Mouse (Mus musculus) midbrain, postnatal 0 days (tissue): ENCODE measurements around the gene Gpx3. TPM values are rescaled to one million over a fixed set of nuclear protein-coding genes. Genes with fewer than 3 reads are reported as not detected.
"Not testable (repeated sequence)": the region's sequence is repeated elsewhere in the genome, so short reads cannot be mapped to it uniquely, and the experiment has no call there.

Experiments
- ATAC-seq: fragments of 200-750 bp; cut with Nextera tagmentation; 2 replicates; pipeline ENCODE4 v1.8.0; 2017; ENCODE audit warnings: moderate number of reproducible peaks, mild to moderate bottlenecking, moderate TSS enrichment, moderate library complexity; ENCODE audit not compliant: low FRiP score
- DNase-seq: peaks from one replicate; pipeline ENCODE4 v3.0.0-alpha.2; 2015; ENCODE audit warnings: low spot score
- H3K27ac ChIP-seq: fragments of 300-500 bp; sonication (generic); 2 replicates; pipeline ENCODE4 v1.5.1; 2014; ENCODE audit warnings: low read depth, mild to moderate bottlenecking, low read length, mixed read lengths
- H3K27me3 ChIP-seq: fragments of 300-500 bp; sonication (generic); 2 replicates; pipeline ENCODE4 v1.6.1; 2014; ENCODE audit warnings: low read length, control low read depth, mixed read lengths; ENCODE audit not compliant: insufficient read depth
- H3K36me3 ChIP-seq: fragments of 300-500 bp; sonication (generic); 2 replicates; pipeline ENCODE4 v1.6.1; 2014; ENCODE audit warnings: low read length, control low read depth, mixed read lengths; ENCODE audit not compliant: insufficient read depth
- H3K4me1 ChIP-seq: fragments of 300-500 bp; sonication (generic); 2 replicates; pipeline ENCODE4 v1.6.1; 2014; ENCODE audit warnings: mild to moderate bottlenecking, control low read depth, antibody characterized with exemption, low read length, mixed read lengths; ENCODE audit not compliant: insufficient read depth
- H3K4me2 ChIP-seq: fragments of 300-500 bp; sonication (generic); 2 replicates; pipeline ENCODE4 v1.6.1; 2014; ENCODE audit warnings: low read depth, mild to moderate bottlenecking, low read length, mixed read lengths; ENCODE audit not compliant: poor library complexity, severe bottlenecking
- H3K4me3 ChIP-seq: fragments of 300-500 bp; sonication (generic); 2 replicates; pipeline ENCODE4 v1.5.1; 2014; ENCODE audit warnings: low read depth, mild to moderate bottlenecking, low read length, moderate library complexity
- H3K9ac ChIP-seq: fragments of 300-500 bp; sonication (generic); replicated peaks from 2 replicates; pipeline ENCODE4 v1.6.1; 2014; ENCODE audit warnings: mild to moderate bottlenecking, low read length, moderate library complexity, mixed read lengths; ENCODE audit not compliant: poor library complexity, severe bottlenecking
- H3K9me3 ChIP-seq: fragments of 300-500 bp; sonication (generic); 2 replicates; pipeline ENCODE4 v1.6.1; 2016; ENCODE audit warnings: low read length, control low read depth
- CTCF ChIP-seq: IDR thresholded peaks from 2 replicates; pipeline ENCODE4 v1.5.1; 2016; ENCODE audit warnings: antibody characterized with exemption, mild to moderate bottlenecking
- WGBS: fragments of 180-500 bp; shearing (Covaris S2); extraction: QIAGEN DNeasy Blood & Tissue Kit; methylation state at CpG from one replicate; pipeline ENCODE4 v1.1.7; 2014; 5-methylcytosine and 5-hydroxymethylcytosine counted together
- polyA plus RNA-seq: library from polyadenylated mRNA; unstranded; fragments of >200 nt; fragmentation: Nextera tagmentation; extraction: Ambion mirVana; gene quantifications from 2 replicates; pipeline ENCODE4 v1.2.1, GENCODE M21; 2015
- total RNA-seq: library from RNA; depleted of rRNA; stranded (reverse); fragments of >200 nt; gene quantifications from 2 replicates; pipeline ENCODE4 v1.2.3, GENCODE M21; 2014; rRNA removed

Gpx3 gene
- total RNA-seq (14.6 and 23.1 TPM in 2 replicates), polyA plus RNA-seq (69.3 and 70.3 TPM in 2 replicates)

DNA sequence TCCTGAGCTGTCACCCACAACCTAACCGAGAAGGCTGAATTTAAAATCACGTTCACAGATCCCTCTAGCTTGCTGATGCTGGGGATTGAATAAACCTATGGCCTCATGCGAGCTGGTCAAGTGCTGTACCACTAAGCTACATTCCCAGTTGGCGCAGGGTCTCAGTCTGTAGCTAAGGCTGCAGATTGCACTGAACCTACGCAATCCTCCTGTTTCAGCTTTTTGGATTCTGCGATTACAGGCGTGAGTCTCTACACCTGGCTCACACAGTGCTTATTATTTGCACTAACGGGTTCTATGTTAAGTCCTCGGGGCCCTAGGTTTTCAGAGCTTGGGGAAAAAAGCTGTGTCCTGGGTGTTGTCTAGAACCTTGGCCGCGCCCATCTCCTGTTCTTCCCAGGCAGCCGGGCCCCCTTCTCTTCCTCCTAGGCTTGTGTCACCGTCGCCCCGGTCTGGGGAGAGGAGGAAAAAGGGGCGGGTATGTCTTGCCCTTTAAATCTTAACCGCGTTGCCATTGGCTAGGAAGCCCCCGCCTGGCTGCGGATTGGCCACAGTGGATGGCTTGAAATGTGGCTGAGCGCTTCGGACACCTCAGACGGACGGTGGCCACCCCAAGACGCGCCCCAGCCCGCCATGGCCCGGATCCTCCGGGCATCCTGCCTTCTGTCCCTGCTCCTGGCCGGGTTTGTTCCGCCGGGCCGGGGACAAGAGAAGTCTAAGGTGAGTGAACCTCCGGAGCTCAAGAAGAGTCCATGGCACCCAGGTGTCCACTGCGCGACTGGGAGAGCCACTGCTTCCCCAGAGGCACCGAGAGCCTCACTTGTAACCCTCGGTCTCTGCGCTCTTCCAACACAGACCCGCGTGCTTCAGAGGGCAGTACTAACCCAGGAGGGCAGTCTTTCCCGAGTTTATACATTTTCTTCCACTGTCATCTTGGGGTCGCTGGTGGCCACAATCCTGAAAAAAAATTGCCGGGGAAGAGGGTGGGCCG, at the start of gene Gpx3:
Gpx3 (plus strand) TSS at position 121 of the 991 bp plus-strand sequence.
- no peak for TF ChIP-seq CTCF
- H3K9me3 ChIP-seq = no peaks in the 10 kb centered on the region
- H3K9ac ChIP-seq = peak within 1 kb of the TSS; percentile 44
- ATAC-seq (peak; percentile 89), DNase-seq (peak; percentile 75)
- 11% methylated on average over 44 of the region's 45 CpGs for whole genome bisulfite sequencing
- peak within 1 kb of the TSS; percentile 48 for H3K4me3 ChIP-seq
- H3K27me3 ChIP-seq = no peaks in the 10 kb centered on the region
- H3K4me2 ChIP-seq = peak within 1 kb of the TSS; percentile 95
- no peak within 1 kb of the TSS for H3K27ac ChIP-seq
- no peaks in the 10 kb centered on the region for H3K36me3 ChIP-seq
- peaks cover 2% of the 10 kb centered on the region; the same call in 1 of the 2 replicates for H3K4me1 ChIP-seq

GRCm38 (mm10) chr11:54858880-54859279, 43.4 kb upstream of the Gpx3 start:
- not testable (repeated sequence) for H3K27me3 ChIP-seq, ATAC-seq, DNase-seq, H3K4me3 ChIP-seq, H3K27ac ChIP-seq, H3K9me3 ChIP-seq, H3K4me2 ChIP-seq, H3K36me3 ChIP-seq, H3K4me1 ChIP-seq, H3K9ac ChIP-seq
- WGBS = 96% methylated on average over 11 of the region's 12 CpGs

DNA sequence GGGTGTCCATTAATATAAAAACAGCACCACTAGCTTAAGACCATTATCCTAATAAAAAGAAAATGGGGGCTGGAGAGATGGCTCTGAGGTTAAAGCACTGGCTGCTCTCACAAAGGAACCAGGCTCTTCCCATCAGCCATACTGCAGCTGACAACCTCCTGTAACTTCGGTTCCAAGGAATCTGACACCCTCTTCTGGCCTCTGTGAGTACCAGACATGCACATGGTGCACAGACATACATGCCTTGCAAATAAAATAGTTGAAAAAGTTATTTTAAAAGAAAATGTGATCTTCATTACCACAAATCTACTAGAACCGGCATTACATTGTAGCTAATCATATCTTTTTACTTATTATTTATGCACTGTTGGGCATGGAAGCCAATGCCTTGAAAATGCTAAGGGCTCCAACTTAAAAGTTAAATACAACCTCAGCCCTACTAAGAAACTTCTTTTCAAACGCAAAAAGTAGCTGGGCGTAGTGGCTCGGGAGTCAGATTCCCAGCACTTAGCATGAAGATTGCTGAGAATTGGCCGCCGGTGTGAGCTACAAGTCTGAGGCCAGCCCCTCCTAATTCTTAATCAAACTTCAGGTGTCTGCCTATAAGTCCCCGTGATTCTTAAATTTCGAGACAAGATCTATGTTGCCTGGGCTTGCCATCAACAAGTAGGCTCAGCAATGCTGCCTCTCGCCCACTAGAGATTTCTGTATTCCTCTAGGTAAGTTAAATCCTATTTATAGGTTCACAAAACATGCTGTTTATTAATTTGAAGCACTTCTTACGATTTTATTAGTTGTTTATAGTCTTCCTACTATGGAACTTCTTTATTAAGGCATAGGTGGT, 42.7 kb upstream of the Gpx3 start:
- DNase-seq (peak; percentile 74), ATAC-seq (no peak)
- Histone ChIP-seq H3K9me3 (no peaks in the 10 kb centered on the region), H3K36me3 (no peaks in the 10 kb centered on the region), H3K4me2 (peak overlapping the region; percentile 69), H3K27me3 (no peaks in the 10 kb centered on the region), H3K4me3 (peak overlapping the region; percentile 48), H3K9ac (peak overlapping the region; percentile 71), H3K4me1 (no peaks in the 10 kb centered on the region), H3K27ac (peak overlapping the region; percentile 85)
- TF ChIP-seq CTCF = peak; percentile 72
- 24% methylated on average over 11 of the region's 11 CpGs for WGBS

DNA sequence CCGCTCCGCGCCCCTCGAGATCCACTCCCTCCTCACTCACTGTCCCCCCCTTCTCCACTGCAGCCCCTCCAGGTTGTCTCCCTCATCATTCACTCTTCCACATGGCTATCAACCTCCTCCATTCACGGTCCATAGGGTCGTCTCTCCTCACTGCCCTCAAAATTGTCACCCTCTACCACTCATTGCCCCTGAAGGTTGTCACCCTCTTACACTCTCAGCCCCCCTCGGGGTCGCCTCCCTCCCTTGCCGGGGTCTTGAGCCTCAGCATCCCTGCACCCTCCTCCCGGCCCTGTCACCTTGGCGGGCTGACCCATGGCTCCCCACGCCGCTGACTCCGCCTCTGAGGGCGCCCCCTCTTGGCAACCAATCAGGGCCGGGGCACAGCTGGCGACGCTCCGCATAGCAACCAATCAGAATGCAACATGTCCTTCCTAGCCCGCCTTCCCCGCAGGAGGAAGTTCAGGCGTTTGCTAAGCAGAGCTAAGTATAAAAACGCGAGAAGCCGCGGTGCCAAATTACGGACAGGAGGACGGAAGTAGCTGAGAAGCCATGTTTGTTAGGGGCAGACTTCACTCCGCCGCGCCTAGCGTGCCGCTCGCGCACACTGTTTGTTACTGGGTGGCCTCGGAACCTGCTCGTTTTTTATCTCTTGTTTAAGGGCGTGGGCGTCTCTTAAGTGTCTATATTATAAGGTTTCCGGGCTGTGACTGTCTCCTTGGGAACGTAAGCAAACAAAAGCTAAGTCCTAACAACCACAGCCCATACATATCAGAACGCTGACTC, 41.8 kb upstream of the Gpx3 start, which contains the start of gene Lyrm7:
Lyrm7 (minus strand) TSS at position 661 of the 783 bp plus-strand sequence.
- DNase-seq = peak; percentile 99
- peak; percentile 58 for TF ChIP-seq CTCF
- Histone ChIP-seq H3K9me3 (no peaks in the 10 kb centered on the region), H3K9ac (peak within 1 kb of the TSS; percentile 71), H3K4me3 (peak within 1 kb of the TSS; percentile 48), H3K27me3 (no peaks in the 10 kb centered on the region), H3K36me3 (no peaks in the 10 kb centered on the region), H3K4me1 (0 out of 2 replicates have a peak, but pooled peaks cover under 1% of the 10 kb centered on the region), H3K4me2 (peak within 1 kb of the TSS; percentile 69), H3K27ac (peak within 1 kb of the TSS; percentile 85)
- WGBS = under 1% methylated on average over 42 of the region's 42 CpGs
- peak; percentile 97 for ATAC-seq
